Mouse (Mus musculus) kidney, adult 2 months (tissue): ENCODE results near the gene Il23r. TPM values are rescaled to one million over a fixed set of nuclear protein-coding genes. Genes with fewer than 3 reads are reported as not detected.

Experiments
- DNase-seq: peaks from one replicate; pipeline ENCODE4 v3.0.0; 2021
- H3K27ac ChIP-seq: fragments of 200-500 bp; 2 replicates; pipeline ENCODE4 v1.5.1; 2012; ENCODE audit warnings: low read depth, low read length, control low read depth, inconsistent platforms; ENCODE audit not compliant: insufficient read depth
- H3K27me3 ChIP-seq: fragments of 200-500 bp; replicated peaks from 2 replicates; pipeline ENCODE4 v1.6.1; 2012; ENCODE audit warnings: mild to moderate bottlenecking, moderate library complexity, low read length, inconsistent platforms; ENCODE audit not compliant: control insufficient read depth, insufficient read depth
- H3K36me3 ChIP-seq: fragments of 200-500 bp; 2 replicates; pipeline ENCODE4 v1.6.1; 2012; ENCODE audit warnings: mild to moderate bottlenecking, moderate library complexity, low read length, inconsistent platforms; ENCODE audit not compliant: control insufficient read depth, insufficient read depth
- H3K4me1 ChIP-seq: fragments of 200-500 bp; 2 replicates; pipeline ENCODE4 v1.6.1; 2011; ENCODE audit warnings: low read length; ENCODE audit not compliant: control insufficient read depth, insufficient read depth
- H3K4me3 ChIP-seq: fragments of 200-500 bp; 2 replicates; pipeline ENCODE4 v1.5.1; 2011; ENCODE audit warnings: mild to moderate bottlenecking, low read depth, low read length, control low read depth; ENCODE audit not compliant: insufficient read depth
- CTCF ChIP-seq: fragments of 200-500 bp; conservative IDR thresholded peaks from 2 replicates; pipeline ENCODE4 v1.5.1; 2011; ENCODE audit warnings: low read depth, mild to moderate bottlenecking, control low read depth, low read length, moderate library complexity, mixed read lengths; ENCODE audit not compliant: insufficient read depth, insufficient read length
- POLR2A ChIP-seq: fragments of 200-500 bp; IDR thresholded peaks from one replicate; pipeline ENCODE4 v1.6.1; 2011; ENCODE audit warnings: low read depth, low read length, control low read depth
- WGBS: fragments of 180-500 bp; shearing (Covaris S2); methylation state at CpG from one replicate; pipeline ENCODE4 v1.1.7; 2018; 5-methylcytosine and 5-hydroxymethylcytosine counted together
- polyA plus RNA-seq: library from polyadenylated mRNA; depleted of rRNA; stranded (reverse); fragments of >200 nt; gene quantifications from 2 replicates; pipeline ENCODE4 v1.2.3, GENCODE M21; 2012; rRNA removed

Gene Il23r
- polyA plus RNA-seq, 1 experiment, result not detected

- no peaks in the 10 kb centered on the region for H3K4me1 ChIP-seq
- DNase-seq, result no peak
- no peaks in the 10 kb centered on the region for H3K27me3 ChIP-seq
- H3K36me3 ChIP-seq, result no peaks in the 10 kb centered on the region
- H3K27ac ChIP-seq, result no peak within 1 kb of the TSS
- no peak within 1 kb of the TSS for H3K4me3 ChIP-seq
- WGBS, result 1% methylated on average over 26 of the region's 26 CpGs
- no peak for TF ChIP-seq CTCF
- TF ChIP-seq POLR2A, result no peak
These were observed 115.7 kb downstream of the Il23r start, which contains the start of gene Il12rb2 for GRCm38 (mm10) chr6:67375982-67376391. TSS of gene Il12rb2 (minus strand) at chr6:67376188.

Other genes with a start within 250 kb of the Il23r start
- gene Il12rb2, start 115.7 kb downstream of the Il23r start, polyA plus RNA-seq, result 0.12 and 0.20 TPM in 2 replicates
- gene Tacstd2, start 43.9 kb upstream of the Il23r start, polyA plus RNA-seq, result 43.5 and 52.5 TPM in 2 replicates